Mouse (Mus musculus): ENCODE results near the gene Rbfox2.

GRCm38 (mm10) chr15:77212818-77213217, 94.0 kb downstream of the Rbfox2 start:
- no peak for TF ChIP-seq CTCF (IDR thresholded peaks at IDR 0.05; ENCODE audit: borderline replicate concordance, insufficient read depth, low read depth, low read length)
- no peak for TF ChIP-seq POLR2A (IDR thresholded peaks at IDR 0.05; ENCODE audit: borderline replicate concordance, insufficient read depth, low read length)

Data from cerebellum, adult 2 months (tissue).